Mouse (Mus musculus) brain, embryonic 14.5 days (tissue): ENCODE measurements around the gene Acvr1.

Experiments used
- CTCF ChIP-seq: fragments of 200-500 bp; IDR thresholded peaks from 2 replicates; pipeline ENCODE4 v1.5.1; 2012; ENCODE audit warnings: inconsistent platforms, mild to moderate bottlenecking, moderate library complexity, borderline replicate concordance; ENCODE audit not compliant: insufficient read depth, insufficient read length; ENCODE audit errors: extremely low read depth
- POLR2A ChIP-seq: fragments of 200-500 bp; IDR thresholded peaks from 2 replicates; pipeline ENCODE4 v1.6.1; 2012; ENCODE audit warnings: mild to moderate bottlenecking, inconsistent platforms, borderline replicate concordance; ENCODE audit not compliant: poor library complexity, insufficient read depth, insufficient read length, severe bottlenecking; ENCODE audit errors: extremely low read depth

- TF ChIP-seq CTCF (no peak), POLR2A (no peak)
These were observed 36.4 kb upstream of the Acvr1 start for GRCm38 (mm10) chr2:58603379-58603778.
